Mouse (Mus musculus) liver, postnatal 0 days (tissue): ENCODE measurements at regions not wholly inside any gene's neighbourhood (a gene's known extent, or its start where the extent isn't known, plus 50 kb on each side); places are given as distances from the start of the nearest gene placed in this dataset.

Source experiments
- CTCF ChIP-seq: sonication (generic); IDR thresholded peaks from 2 replicates; pipeline ENCODE4 v1.5.1; 2016; ENCODE audit warnings: antibody characterized with exemption, low read depth
- EP300 ChIP-seq: IDR thresholded peaks from 2 replicates; pipeline ENCODE4 v1.6.1; 2016; ENCODE audit warnings: antibody characterized with exemption, low read depth, mild to moderate bottlenecking

DNA sequence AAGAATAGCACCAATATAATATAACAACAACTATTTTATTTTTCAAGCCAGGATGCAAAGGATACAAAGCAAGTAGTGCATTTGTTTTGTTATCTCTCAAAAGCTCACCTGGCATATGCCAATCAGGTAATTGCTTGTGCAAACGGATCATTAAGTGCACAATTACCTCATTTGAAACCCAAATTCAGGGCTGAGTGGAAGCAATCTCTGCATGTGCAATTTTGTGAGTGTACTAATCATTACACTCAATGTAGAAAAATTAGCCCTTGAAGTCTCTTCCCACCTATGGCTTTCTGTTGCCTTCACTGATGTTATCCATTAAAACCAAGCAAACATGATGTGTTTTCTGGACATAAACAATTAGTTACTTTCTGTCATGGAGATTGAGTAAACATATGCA lies 490.9 kb upstream of the Fam92a start:
- no peak for TF ChIP-seq CTCF
- TF ChIP-seq EP300 = no peak
